Mouse (Mus musculus) erythroblast, embryonic 14.5 days (primary cell): ENCODE measurements around the gene Mettl14.

Experiments
- GATA1 ChIP-seq: IDR thresholded peaks from 2 replicates; pipeline ENCODE4 v1.6.1; 2012; ENCODE audit warnings: low read length, inconsistent platforms, mixed read lengths
- TAL1 ChIP-seq: IDR thresholded peaks from 3 replicates; pipeline ENCODE4 v1.6.1; 2012; ENCODE audit warnings: low read length, inconsistent platforms, mixed read lengths

DNA sequence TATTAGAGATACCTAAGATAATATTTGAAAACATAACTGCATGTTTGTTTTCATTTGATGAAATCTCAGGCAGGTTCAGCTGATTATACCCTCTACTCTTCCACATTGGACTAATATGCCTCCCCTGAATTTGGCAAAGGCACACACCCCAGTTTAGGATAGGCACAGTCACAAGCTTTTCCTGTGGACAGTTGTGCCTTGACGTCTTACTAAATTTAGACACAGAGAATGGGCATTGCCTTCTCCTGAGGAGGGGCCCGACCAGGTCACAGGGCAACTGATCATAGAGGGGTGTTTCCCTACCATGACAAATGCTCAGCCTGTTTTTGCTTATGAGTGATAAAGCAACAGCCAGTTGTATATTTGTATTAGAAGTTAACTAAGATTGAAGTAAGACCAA is 34.4 kb downstream of the Mettl14 start:
- no peak for TF ChIP-seq TAL1
- no peak for TF ChIP-seq GATA1
